Mouse (Mus musculus): Measurements from ENCODE around the gene Mymx. TPM values are rescaled to one million over a fixed set of nuclear protein-coding genes. Genes with fewer than 3 reads are reported as not detected.

Mymx gene
- total RNA-seq, 2 experiments from 2014 or later, result not detected

DNA sequence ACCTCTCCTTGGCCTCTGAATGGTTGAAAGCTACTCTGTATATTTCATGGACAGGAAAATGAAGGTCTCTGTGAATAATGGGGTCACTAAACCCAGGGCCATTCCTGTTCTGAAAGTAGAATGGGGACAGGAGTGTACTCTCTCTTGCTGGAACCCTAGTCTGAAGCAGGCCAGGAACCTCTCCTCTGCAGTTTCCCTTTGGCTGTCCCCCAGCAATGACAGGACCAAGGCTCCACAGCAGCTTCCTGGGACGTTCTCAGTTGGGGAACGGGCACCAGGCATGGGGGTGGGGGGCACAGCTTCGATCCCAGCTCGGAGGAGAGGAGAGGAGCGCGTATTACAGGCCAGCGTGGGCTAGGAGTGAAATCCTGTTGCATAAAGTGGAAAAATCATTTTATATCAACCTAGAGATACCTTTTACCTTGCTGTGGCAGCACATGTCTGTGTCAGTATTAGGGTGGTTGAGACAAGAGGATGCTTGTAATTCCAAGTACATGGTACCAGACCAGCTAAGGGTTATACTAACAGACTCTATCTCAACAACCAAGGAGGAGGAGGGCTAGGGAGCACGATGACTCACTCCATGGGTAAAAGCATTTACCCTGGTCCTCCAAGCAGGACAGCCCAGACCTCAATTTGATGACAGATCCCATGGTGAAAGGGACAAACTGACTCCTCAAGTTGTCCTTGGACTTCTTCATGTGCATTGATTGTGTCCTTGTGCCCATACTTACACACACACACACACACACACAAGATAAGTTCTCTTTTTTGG is 26.6 kb downstream of the Mymx start:
- intact Hi-C loops (cut with DNase I), result no loop called here
- DNase-seq, result no peak

DNA sequence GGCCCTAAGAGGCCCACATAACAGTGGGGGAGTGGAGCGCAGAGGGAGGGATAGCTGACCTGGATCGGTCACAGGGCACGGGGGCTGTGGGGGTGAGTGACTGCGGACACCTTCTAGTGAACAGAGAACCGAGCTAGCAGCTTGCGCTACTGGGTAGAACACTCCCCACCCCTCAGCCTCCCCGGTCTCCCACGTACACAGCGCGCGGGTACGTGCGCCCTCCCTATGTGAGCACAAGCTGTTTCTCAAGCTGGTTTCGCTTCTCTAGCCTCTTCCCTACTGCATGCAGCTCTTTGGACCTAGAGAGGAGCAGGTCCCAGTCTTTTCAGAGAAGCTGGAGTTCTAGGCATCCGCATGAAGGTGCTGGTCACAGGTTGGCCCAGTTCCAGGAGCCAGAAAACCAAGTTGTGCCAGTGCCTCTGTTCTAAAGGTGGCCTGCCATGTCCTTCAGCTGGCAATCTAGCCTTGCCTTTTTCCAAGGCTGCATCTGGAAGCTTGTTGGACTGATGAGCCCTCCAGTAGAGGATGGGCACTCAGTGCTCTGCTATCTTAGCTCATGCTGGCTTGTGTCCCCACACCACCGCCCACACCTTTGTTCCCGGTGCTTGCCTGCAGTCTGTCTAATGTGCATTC is 27.7 kb downstream of the Mymx start:
- DNase-seq, result peak; percentile 69 to 72
- intact Hi-C loops (cut with DNase I), result loop anchor here (5.0 kb wide), 1 partner anchor 588 kb away; the partner anchor contains the start of gene Gtpbp2

GRCm38 (mm10) chr17:45573780-45574123 is 28.1 kb downstream of the Mymx start:
- peak; percentile 97 for DNase-seq
- intact Hi-C loops (cut with DNase I), result loop anchor here (5.0 kb wide), 1 partner anchor 589 kb away; the partner anchor contains the start of gene Gtpbp2

GRCm38 (mm10) chr17:45573087-45573779 is 28.7 kb downstream of the Mymx start, which contains the start of gene Hsp90ab1:
Gene Hsp90ab1, minus strand, starts transcription at chr17:45573271.
- intact Hi-C loops (cut with DNase I), result loop anchor here (5.0 kb wide), 1 partner anchor 589 kb away; the partner anchor contains the start of gene Gtpbp2
- peak; percentile 99 for DNase-seq

DNA sequence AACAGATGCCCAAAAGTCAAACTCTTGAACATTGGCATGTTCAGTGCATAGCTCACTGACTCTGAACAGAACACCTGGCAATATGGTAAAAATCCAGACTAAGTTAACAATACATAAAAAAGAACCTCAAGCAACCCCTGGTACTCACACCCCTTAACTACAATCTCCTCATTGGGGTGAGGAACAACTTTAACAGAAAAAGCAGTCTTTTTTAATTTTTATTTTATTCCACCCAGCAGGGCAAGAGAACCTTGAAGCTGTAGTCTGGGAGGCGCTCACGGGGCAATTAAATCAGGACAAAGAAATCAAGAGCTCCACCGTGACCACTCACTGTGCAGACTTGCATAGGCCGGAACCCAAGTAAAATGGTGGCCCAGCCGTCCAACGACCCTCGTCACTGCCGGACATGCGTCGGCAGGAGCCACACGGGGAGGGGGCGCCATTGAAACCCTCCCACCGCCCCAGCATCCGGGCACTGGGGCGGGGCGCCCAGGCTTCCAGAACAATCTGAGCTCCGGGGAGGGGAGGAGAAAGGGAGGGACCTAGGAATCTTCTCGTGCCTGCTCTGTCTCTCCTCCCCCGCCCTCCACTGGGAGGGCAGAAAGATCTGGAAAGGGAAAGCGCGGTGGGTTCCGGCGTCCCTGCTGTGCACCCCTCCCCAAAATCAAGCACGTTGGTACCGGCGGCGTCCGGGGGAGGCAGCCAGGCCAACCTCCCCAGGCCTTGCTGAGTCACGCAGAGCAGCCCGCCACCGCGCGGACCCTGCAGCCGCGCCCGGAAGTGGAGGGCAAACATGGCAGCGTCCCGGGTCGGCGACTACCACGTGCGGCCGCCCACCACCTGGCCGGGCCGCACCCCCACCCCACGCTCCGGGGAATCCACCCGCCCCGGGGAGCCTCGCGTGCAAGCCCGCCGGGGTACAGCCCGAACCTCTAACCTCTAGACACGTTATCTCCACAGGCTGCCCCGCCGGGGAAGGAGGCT is 29.5 kb downstream of the Mymx start:
- DNase-seq, result peak; percentile 80 to 84
- intact Hi-C loops (cut with DNase I), result loop anchor here (5.0 kb wide), 1 partner anchor 590 kb away; the partner anchor contains the start of gene Gtpbp2

- intact Hi-C loops (cut with DNase I), result loop anchor here (5.0 to 10.0 kb wide), 2 partner anchors 592 to 815 kb away; partner anchors contain the start of genes Gtpbp2 and Zfp318
- no peak for DNase-seq
Observed at GRCm38 (mm10) chr17:45569999-45570398, 31.9 kb downstream of the Mymx start.

DNA sequence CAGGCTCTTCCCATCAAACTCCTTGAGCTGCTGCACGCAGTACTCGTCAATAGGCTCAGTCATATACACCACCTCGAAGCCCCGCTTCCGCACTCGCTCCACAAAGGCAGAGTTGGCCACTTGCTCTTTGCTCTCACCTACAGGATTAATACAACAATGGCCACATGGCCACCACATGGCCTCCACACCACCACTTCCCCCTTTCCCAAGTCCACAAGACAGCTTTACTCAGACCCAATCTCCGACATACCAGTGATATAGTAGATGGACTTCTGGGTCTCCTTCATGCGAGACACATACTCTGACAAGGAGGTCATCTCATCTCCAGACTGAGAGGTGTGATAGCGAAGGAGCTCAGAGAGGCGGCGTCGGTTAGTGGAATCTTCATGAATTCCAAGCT is 32.9 kb downstream of the Mymx start:
- no peak for DNase-seq
- intact Hi-C loops (cut with DNase I), result loop anchor here (10.0 kb wide), 1 partner anchor 816 kb away; the partner anchor contains the start of gene Zfp318

DNA sequence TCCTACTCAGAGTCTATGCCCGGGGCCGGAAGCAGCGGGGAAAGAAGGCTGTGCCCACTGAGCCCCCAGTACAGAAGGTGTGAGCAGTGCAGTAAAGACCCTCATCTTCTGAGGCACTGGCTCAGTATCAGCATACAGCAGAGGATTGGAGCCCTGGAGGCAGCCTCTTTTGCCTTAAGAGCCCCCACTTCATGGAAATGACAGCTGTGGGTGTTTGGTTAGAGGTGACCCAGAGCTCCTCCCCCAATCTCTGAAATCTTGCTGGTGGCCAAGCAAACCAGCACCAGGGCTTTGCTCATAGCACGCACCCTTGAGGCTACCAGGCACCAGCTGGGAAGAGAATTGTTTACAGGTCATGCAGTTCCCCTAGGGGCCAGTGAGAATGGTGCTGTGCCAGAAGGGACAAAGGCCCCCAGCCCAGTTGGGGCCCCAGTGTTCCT is 34.7 kb downstream of the Mymx start:
- intact Hi-C loops (cut with DNase I), result loop anchor here (10.0 kb wide), 1 partner anchor 818 kb away; the partner anchor contains the start of gene Zfp318

GRCm38 (mm10) chr17:45566360-45567161 is 35.3 kb downstream of the Mymx start:
- no peak for DNase-seq
- intact Hi-C loops (cut with DNase I), result loop anchor here (10.0 kb wide), 1 partner anchor 818 kb away; the partner anchor contains the start of gene Zfp318

More for the DNA sequence above, 34.7 kb downstream of the Mymx start:
- no peak for DNase-seq

- DNase-seq, result no peak
- intact Hi-C loops (cut with DNase I), result loop anchor here (10.0 kb wide), 1 partner anchor 819 kb away; the partner anchor contains the start of gene Zfp318
Observed at GRCm38 (mm10) chr17:45566031-45566359, 35.9 kb downstream of the Mymx start.

DNA sequence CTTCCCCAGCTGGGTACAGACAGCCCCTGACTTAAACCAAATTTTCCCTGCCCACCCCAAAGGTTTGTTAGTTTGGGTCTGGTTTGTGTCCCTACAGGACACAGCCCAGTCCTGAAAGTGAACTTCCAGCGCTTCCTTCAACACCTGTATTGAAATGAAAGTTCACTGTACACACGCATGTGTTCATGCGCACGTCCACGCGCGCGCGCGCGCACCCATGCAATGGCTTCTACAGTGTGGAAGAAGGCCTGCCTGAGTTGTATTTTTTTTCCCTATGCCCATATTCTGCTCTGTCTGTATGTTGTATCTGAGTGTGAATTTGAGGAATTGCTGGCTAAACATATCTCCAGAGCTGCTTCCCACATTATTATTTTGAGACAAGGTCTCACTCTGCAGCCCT is 36.8 kb downstream of the Mymx start:
- no peak for DNase-seq
- intact Hi-C loops (cut with DNase I), result loop anchor here (10.0 kb wide), 1 partner anchor 820 kb away; the partner anchor contains the start of gene Zfp318

DNA sequence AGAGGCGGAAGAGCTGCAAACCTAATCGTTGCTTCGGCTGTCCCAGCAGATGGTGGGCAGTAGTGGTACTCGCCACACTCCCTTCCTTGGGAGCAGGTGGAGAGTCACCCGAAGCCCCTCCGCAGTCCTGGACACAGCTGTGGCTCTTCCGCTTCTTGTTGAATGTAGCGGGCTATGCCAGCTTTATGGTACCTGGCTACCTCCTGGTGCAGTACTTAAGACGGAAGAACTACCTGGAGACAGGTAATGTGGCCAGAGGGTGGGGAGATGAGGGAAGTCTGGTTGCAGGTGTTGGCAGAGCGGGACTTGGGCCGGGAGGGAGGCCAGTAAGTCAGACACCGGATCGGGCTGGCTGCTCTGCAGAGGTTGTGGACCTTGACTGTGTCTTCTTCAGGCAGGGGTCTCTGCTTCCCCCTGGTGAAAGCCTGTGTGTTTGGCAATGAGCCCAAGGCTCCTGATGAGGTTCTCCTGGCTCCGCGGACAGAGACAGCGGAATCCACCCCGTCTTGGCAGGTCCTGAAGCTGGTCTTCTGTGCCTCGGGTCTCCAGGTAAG is 37.3 kb downstream of the Mymx start:
- intact Hi-C loops (cut with DNase I), result loop anchor here (10.0 kb wide), 1 partner anchor 820 kb away; the partner anchor contains the start of gene Zfp318
- DNase-seq, result no peak

GRCm38 (mm10) chr17:45563655-45564530 is 38.0 kb downstream of the Mymx start, which contains the start of gene Slc35b2:
Gene Slc35b2, plus strand, starts transcription at chr17:45563874.
- peak; percentile 96 to 98 for DNase-seq
- intact Hi-C loops (cut with DNase I), result loop anchor here (10.0 kb wide), 1 partner anchor 821 kb away; the partner anchor contains the start of gene Zfp318

DNA sequence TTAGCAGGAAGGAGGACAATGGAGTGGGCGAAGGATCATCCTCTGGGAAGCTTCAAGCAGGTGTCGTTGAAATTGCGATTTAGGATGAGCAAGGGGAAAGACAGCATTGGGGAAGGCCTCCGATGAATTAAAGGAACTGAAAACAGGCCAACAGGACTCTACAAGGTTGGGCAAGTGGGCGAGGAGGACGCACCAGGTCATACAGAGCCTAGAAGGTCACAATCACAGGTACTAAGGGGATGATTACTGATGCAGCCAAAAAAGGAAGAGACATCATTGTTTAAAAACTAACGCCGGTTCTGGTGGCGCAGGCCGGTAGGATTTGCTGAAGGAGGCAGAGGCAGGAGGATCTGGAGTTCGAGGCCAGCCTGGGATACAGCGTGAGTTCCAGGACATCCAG is 38.7 kb downstream of the Mymx start:
- intact Hi-C loops (cut with DNase I), result loop anchor here (10.0 kb wide), 1 partner anchor 822 kb away; the partner anchor contains the start of gene Zfp318
- no peak for DNase-seq

GRCm38 (mm10) chr17:45559732-45560525 is 42.0 kb downstream of the Mymx start:
- intact Hi-C loops (cut with DNase I), result loop anchor here (10.0 kb wide), 1 partner anchor 825 kb away; the partner anchor contains the start of gene Zfp318
- DNase-seq, result no peak
